Mouse (Mus musculus): ENCODE measurements around the gene Gnaq. TPM values are rescaled to one million over a fixed set of nuclear protein-coding genes. Genes with fewer than 3 reads are reported as not detected.
"Not testable (repeated sequence)": the region's sequence is repeated elsewhere in the genome, so short reads cannot be mapped to it uniquely, and the experiment has no call there.

Gene Gnaq
- polyA plus RNA-seq, 1 experiment from 2014 or later: 48.4 TPM

DNA sequence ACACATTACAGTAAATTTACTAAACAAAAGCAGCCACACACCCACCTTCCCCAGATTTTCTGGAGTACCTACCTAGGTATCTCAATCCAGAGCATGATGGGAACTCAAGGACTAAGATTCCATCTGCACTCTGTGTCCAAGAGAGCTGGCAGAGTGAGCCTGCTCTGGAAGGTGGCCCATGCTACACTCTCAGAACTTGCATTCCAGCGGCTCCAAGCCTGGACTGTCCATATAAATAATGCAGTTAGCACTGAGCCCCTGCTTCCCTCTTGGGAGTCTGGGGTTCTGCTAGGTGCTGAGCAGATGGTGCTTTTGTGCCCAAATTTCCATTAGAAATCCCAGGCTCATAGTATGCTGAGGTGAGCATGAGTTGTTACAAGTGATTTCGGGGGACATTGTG, 28.1 kb downstream of the Gnaq start:
- H3K4me1 ChIP-seq (replicated peaks; ENCODE audit: control insufficient read depth, insufficient read depth, low read length): peaks cover 7% of the 10 kb centered on the region; the same call in 1 of the 2 replicates
- H3K4me3 ChIP-seq (replicated peaks; ENCODE audit: low read length): no peak overlapping the region
- H3K9ac ChIP-seq: no peak overlapping the region
- DNase-seq (ENCODE audit: low spot score) (no peak), ATAC-seq (ENCODE audit: low FRiP score) (peak; percentile 29; the same call in 1 of the 2 replicates)
- H3K27ac ChIP-seq: no peak overlapping the region
- H3K27me3 ChIP-seq (ENCODE audit: control insufficient read depth, insufficient read depth, low read length): no peaks in the 10 kb centered on the region
- H3K9me3 ChIP-seq (ENCODE audit: control insufficient read depth, low read length): no peaks in the 10 kb centered on the region
- H3K36me3 ChIP-seq (replicated peaks; ENCODE audit: control insufficient read depth, insufficient read depth): no peaks in the 10 kb centered on the region
- H3K4me2 ChIP-seq (replicated peaks): no peak overlapping the region
- 54% methylated on average over 2 of the region's 2 CpGs for WGBS

DNA sequence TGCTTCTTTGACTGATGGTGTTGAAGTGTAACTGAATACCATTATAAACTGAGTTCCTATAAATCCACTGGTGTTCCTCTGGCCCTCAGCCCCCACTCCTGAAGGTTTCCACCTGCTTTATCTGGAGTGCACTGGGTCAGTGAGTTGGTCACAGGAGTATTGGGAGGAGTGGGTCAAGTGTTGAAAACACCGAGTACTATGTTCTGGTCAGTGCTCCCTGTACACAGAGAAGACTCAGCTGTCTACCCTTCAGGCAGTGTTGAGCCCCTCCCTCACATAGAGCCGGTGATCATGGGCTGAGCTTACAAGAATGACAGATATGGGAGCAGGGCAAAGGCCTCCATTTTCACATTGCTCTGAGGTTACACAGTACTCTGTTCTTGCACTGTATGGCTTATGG, 28.6 kb downstream of the Gnaq start:
- Histone ChIP-seq H3K4me1 (replicated peaks; ENCODE audit: control insufficient read depth, insufficient read depth, low read length) (peaks cover 7% of the 10 kb centered on the region; the same call in 1 of the 2 replicates), H3K9me3 (ENCODE audit: control insufficient read depth, low read length) (no peaks in the 10 kb centered on the region), H3K4me2 (replicated peaks) (no peak overlapping the region), H3K27me3 (ENCODE audit: control insufficient read depth, insufficient read depth, low read length) (no peaks in the 10 kb centered on the region), H3K27ac (no peak overlapping the region), H3K4me3 (replicated peaks; ENCODE audit: low read length) (no peak overlapping the region), H3K36me3 (replicated peaks; ENCODE audit: control insufficient read depth, insufficient read depth) (no peaks in the 10 kb centered on the region), H3K9ac (no peak overlapping the region)
- WGBS: 76% methylated on average over 2 of the region's 2 CpGs
- ATAC-seq (ENCODE audit: low FRiP score) (peak; percentile 58; the same call in 1 of the 2 replicates), DNase-seq (ENCODE audit: low spot score) (no peak)

DNA sequence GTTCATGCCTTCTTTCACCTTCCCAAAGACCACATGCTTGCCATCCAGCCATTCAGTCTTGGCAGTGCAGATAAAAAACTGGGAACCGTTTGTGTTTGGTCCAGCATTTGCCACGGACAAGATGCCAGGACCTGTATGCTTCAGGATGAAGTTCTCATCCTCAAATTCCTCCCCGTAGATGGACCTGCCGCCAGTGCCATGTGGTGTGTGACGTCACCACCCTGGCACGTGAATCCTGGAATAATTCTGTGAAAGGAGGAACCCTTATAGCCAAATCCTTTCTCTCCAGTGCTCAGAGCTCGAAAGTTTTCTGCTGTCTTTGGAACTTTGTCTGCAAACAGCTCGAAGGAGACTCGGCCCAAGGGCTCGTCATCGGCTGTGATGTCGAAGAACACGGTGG, 31.8 kb downstream of the Gnaq start:
- H3K27me3 ChIP-seq (ENCODE audit: control insufficient read depth, insufficient read depth, low read length); H3K4me3 ChIP-seq (replicated peaks; ENCODE audit: low read length); H3K9ac ChIP-seq; DNase-seq (ENCODE audit: low spot score); H3K9me3 ChIP-seq (ENCODE audit: control insufficient read depth, low read length); H3K27ac ChIP-seq; H3K36me3 ChIP-seq (replicated peaks; ENCODE audit: control insufficient read depth, insufficient read depth); ATAC-seq (ENCODE audit: low FRiP score); H3K4me2 ChIP-seq (replicated peaks): not testable (repeated sequence)
- H3K4me1 ChIP-seq (replicated peaks; ENCODE audit: control insufficient read depth, insufficient read depth, low read length): peaks cover 31% of the 10 kb centered on the region
- WGBS: 96% methylated on average over 13 of the region's 13 CpGs

DNA sequence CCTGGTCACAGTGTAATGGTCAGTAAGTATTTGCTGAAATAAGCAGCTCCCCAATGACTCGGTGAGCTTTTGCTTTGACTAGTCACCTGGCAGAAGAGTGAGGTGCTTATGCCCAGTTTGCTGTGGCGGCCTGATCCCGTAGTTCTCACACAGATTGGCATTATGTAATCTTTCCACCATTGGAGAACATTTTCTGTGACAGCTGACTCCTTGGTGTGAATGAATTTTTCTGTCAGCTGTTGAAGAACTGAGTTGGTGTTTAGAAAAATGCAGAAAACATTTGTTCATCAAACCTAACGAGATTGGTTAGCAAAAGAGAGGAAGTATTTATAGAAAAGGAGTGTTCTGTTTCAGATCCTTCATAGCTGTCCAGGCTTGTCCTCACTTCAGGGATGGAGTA, 34.6 kb downstream of the Gnaq start:
- Histone ChIP-seq H3K36me3 (replicated peaks; ENCODE audit: control insufficient read depth, insufficient read depth) (no peaks in the 10 kb centered on the region), H3K27ac (no peak overlapping the region), H3K4me3 (replicated peaks; ENCODE audit: low read length) (no peak overlapping the region), H3K9me3 (ENCODE audit: control insufficient read depth, low read length) (no peaks in the 10 kb centered on the region), H3K4me1 (replicated peaks; ENCODE audit: control insufficient read depth, insufficient read depth, low read length) (peaks cover 28% of the 10 kb centered on the region), H3K4me2 (replicated peaks) (no peak overlapping the region), H3K27me3 (ENCODE audit: control insufficient read depth, insufficient read depth, low read length) (no peaks in the 10 kb centered on the region), H3K9ac (no peak overlapping the region)
- DNase-seq (ENCODE audit: low spot score) (no peak), ATAC-seq (ENCODE audit: low FRiP score) (no peak)
- WGBS: 68% methylated on average over 4 of the region's 4 CpGs

DNA sequence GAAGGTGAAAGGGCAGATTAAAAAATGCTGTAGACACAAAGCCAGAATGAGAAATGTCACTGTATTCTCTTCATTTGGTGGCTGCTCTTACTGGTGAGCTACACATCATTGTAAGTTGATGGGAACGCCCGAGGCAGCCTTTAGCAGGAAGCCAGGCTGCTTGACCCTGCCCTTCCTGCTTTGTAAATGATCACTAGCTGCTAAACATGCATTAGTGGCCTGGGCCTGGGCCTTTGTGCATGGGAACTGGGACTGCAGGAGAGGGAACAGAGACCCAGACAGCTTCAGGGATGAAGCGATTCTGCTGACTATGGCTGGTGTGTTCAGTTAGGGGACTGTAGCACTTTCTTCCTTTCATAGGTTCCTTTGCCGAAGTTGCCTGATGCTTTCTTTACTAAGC, 35.6 kb downstream of the Gnaq start:
- Histone ChIP-seq H3K4me1 (replicated peaks; ENCODE audit: control insufficient read depth, insufficient read depth, low read length) (peaks cover 28% of the 10 kb centered on the region), H3K9me3 (ENCODE audit: control insufficient read depth, low read length) (no peaks in the 10 kb centered on the region), H3K36me3 (replicated peaks; ENCODE audit: control insufficient read depth, insufficient read depth) (no peaks in the 10 kb centered on the region), H3K4me3 (replicated peaks; ENCODE audit: low read length) (no peak overlapping the region), H3K4me2 (replicated peaks) (no peak overlapping the region), H3K9ac (peak overlapping the region; percentile 4; the same call in 1 of the 2 replicates), H3K27me3 (ENCODE audit: control insufficient read depth, insufficient read depth, low read length) (no peaks in the 10 kb centered on the region), H3K27ac (peak overlapping the region; percentile 80)
- WGBS: 16% methylated on average over 4 of the region's 4 CpGs
- peak; percentile 54 for ATAC-seq (ENCODE audit: low FRiP score)
- DNase-seq (ENCODE audit: low spot score): no peak

DNA sequence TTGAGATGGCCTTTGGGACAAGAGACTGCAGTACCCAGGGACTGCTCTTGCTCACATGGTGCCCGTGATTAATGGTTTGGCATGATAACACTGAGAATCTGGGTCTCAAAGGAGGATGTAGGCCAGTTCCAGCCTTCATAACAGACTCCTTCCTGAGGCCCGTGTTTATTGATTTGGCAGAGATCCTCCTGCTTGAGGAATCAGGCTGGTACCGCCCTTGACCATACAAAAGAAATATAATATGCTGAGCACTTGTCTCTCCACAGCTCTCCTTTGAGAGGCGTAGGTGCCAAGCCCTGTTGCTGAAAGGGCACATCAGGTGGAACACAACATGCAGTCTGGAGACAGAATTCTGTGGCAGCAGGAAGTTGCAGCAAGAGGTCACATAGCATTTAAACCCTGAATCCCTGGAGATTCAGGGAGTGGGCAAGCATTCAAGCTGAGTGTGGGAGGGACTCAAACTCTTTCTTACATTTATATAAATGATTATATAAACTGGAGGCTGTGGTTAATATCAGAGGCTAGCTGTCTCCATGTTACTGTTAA, 36.1 kb downstream of the Gnaq start:
- H3K9ac ChIP-seq: 0 out of 2 replicates have a peak overlapping the region, but pooled peaks have one; percentile 28
- H3K27me3 ChIP-seq (ENCODE audit: control insufficient read depth, insufficient read depth, low read length): no peaks in the 10 kb centered on the region
- ATAC-seq (ENCODE audit: low FRiP score): peak; percentile 61; the same call in 1 of the 2 replicates
- 13% methylated on average over 4 of the region's 4 CpGs for WGBS
- H3K36me3 ChIP-seq (replicated peaks; ENCODE audit: control insufficient read depth, insufficient read depth): no peaks in the 10 kb centered on the region
- H3K4me1 ChIP-seq (replicated peaks; ENCODE audit: control insufficient read depth, insufficient read depth, low read length): peaks cover 28% of the 10 kb centered on the region
- DNase-seq (ENCODE audit: low spot score): no peak
- H3K9me3 ChIP-seq (ENCODE audit: control insufficient read depth, low read length): no peaks in the 10 kb centered on the region
- peak overlapping the region; percentile 80 for H3K27ac ChIP-seq
- 0 out of 2 replicates have a peak overlapping the region, but pooled peaks have one; percentile 1 for H3K4me2 ChIP-seq (replicated peaks)
- H3K4me3 ChIP-seq (replicated peaks; ENCODE audit: low read length): no peak overlapping the region

DNA sequence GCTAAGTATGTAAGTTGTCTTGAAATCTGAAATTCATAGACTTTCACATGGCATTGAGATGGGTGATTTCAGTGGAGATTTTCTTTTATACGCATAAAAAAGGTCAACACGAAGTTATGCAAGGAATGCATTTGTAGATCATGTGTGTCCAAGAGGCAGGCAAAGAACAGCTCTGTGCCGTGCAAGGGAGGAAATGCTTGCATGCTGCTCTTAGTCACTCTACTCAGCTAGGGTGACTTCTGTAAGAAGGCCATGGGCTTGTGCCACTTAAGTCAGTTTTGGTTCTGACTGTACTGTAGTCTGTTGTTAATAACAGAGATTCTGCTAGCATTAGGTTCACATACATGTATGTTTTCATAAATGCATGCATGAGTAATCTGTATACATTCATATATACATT, 38.1 kb downstream of the Gnaq start:
- ATAC-seq (ENCODE audit: low FRiP score) (no peak), DNase-seq (ENCODE audit: low spot score) (no peak)
- H3K27ac ChIP-seq: no peak overlapping the region
- no peaks in the 10 kb centered on the region for H3K9me3 ChIP-seq (ENCODE audit: control insufficient read depth, low read length)
- WGBS: 81% methylated on average over 3 of the region's 3 CpGs
- no peaks in the 10 kb centered on the region for H3K36me3 ChIP-seq (replicated peaks; ENCODE audit: control insufficient read depth, insufficient read depth)
- H3K4me1 ChIP-seq (replicated peaks; ENCODE audit: control insufficient read depth, insufficient read depth, low read length): peaks cover 31% of the 10 kb centered on the region
- H3K4me2 ChIP-seq (replicated peaks): no peak overlapping the region
- no peak overlapping the region for H3K9ac ChIP-seq
- no peak overlapping the region for H3K4me3 ChIP-seq (replicated peaks; ENCODE audit: low read length)
- no peaks in the 10 kb centered on the region for H3K27me3 ChIP-seq (ENCODE audit: control insufficient read depth, insufficient read depth, low read length)

DNA sequence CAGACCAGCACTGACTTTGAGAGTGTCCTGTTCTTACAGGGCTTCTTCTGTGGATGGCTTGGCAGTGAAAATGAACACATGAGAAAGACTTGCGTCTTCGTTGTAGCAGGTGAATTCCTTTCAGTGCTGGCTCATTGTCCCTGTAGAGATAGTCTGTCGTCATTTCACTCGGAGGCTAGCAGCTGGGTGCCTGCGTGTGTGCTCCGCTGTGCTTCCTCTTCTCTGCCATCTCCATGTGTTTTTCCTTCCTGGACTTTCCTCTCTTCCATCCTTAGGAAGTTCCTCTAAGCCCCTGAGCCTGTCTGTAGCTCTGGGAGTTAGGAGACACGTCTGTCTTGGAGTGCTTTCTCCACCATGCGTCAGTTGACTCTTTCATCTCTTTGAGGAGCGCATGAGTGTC, 41.1 kb downstream of the Gnaq start:
- ATAC-seq (ENCODE audit: low FRiP score): no peak
- 47% methylated on average over 9 of the region's 9 CpGs for WGBS

DNA sequence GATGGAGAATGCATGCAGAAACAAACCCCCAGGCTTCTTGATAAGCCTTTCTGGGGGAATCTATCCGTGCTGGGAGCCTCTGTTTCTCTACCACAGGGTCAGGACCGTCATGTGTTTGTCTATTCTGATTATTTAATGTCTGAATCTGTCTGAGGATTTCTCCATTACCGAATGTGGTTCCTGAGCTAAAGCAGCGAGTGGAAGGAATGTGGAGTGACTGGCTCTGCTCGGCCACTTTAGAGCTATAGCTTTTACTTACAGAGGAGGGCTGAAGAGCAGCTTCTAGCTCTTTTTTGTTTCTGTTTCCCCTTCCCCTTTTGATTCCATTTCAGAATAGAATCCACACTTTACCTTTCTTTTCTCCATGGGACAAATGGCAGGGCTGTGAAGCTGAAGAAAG, 43.8 kb downstream of the Gnaq start:
- Histone ChIP-seq H3K9me3 (ENCODE audit: control insufficient read depth, low read length) (no peaks in the 10 kb centered on the region), H3K4me3 (replicated peaks; ENCODE audit: low read length) (no peak overlapping the region), H3K27me3 (ENCODE audit: control insufficient read depth, insufficient read depth, low read length) (no peaks in the 10 kb centered on the region), H3K36me3 (replicated peaks; ENCODE audit: control insufficient read depth, insufficient read depth) (no peaks in the 10 kb centered on the region), H3K4me2 (replicated peaks) (no peak overlapping the region), H3K4me1 (replicated peaks; ENCODE audit: control insufficient read depth, insufficient read depth, low read length) (peaks cover 15% of the 10 kb centered on the region; the same call in 1 of the 2 replicates), H3K27ac (no peak overlapping the region), H3K9ac (no peak overlapping the region)
- ATAC-seq (ENCODE audit: low FRiP score) (no peak), DNase-seq (ENCODE audit: low spot score) (no peak)
- WGBS: 68% methylated on average over 5 of the region's 5 CpGs

More for the DNA sequence above, 41.1 kb downstream of the Gnaq start:
- Histone ChIP-seq H3K4me1 (replicated peaks; ENCODE audit: control insufficient read depth, insufficient read depth, low read length) (peaks cover 19% of the 10 kb centered on the region), H3K27ac (0 out of 2 replicates have a peak overlapping the region, but pooled peaks have one; percentile 0), H3K4me2 (replicated peaks) (no peak overlapping the region), H3K27me3 (ENCODE audit: control insufficient read depth, insufficient read depth, low read length) (no peaks in the 10 kb centered on the region), H3K9me3 (ENCODE audit: control insufficient read depth, low read length) (no peaks in the 10 kb centered on the region), H3K4me3 (replicated peaks; ENCODE audit: low read length) (no peak overlapping the region), H3K9ac (no peak overlapping the region), H3K36me3 (replicated peaks; ENCODE audit: control insufficient read depth, insufficient read depth) (no peaks in the 10 kb centered on the region)
- no peak for DNase-seq (ENCODE audit: low spot score)
